Mouse (Mus musculus): Measurements from ENCODE around the gene Psg16.
"Not testable (repeated sequence)": the region's sequence is repeated elsewhere in the genome, so short reads cannot be mapped to it uniquely, and the experiment has no call there.

Gene Psg16

GRCm38 (mm10) chr7:17056081-17056581 lies 17.7 kb upstream of the Psg16 start:
- peak; percentile 77 for DNase-seq

- no peak for DNase-seq
These were observed 17.0 kb upstream of the Psg16 start for GRCm38 (mm10) chr7:17056601-17057523.

- peak; percentile 63 for DNase-seq
These were observed 15.7 kb upstream of the Psg16 start for GRCm38 (mm10) chr7:17058071-17058689.

- no peak for DNase-seq
These were observed 14.9 kb upstream of the Psg16 start for GRCm38 (mm10) chr7:17058816-17059462.

GRCm38 (mm10) chr7:17059463-17059844 lies 14.4 kb upstream of the Psg16 start:
- DNase-seq: peak; percentile 29

GRCm38 (mm10) chr7:17060031-17060781 lies 13.6 kb upstream of the Psg16 start:
- DNase-seq: peak; percentile 31

- no peak for DNase-seq
These were observed 12.8 kb upstream of the Psg16 start for GRCm38 (mm10) chr7:17060782-17061605.

GRCm38 (mm10) chr7:17062389-17062788 lies 11.5 kb upstream of the Psg16 start, which contains the start of gene Hif3a:
Gene Hif3a, minus strand, starts transcription at chr7:17062427.
- no peak for DNase-seq

- DNase-seq: no peak
These were observed 11.0 kb upstream of the Psg16 start for GRCm38 (mm10) chr7:17062845-17063244.

GRCm38 (mm10) chr7:17065620-17066019 lies 8.2 kb upstream of the Psg16 start:
- no peak for DNase-seq

- peak; percentile 83 for DNase-seq
These were observed 7.4 kb upstream of the Psg16 start for GRCm38 (mm10) chr7:17066412-17066811.

- DNase-seq: no peak
These were observed 6.8 kb upstream of the Psg16 start for GRCm38 (mm10) chr7:17067000-17067399.

GRCm38 (mm10) chr7:17067651-17068050 lies 6.2 kb upstream of the Psg16 start:
- DNase-seq: not testable (repeated sequence)

- DNase-seq: no peak
These were observed 332 bp upstream of the Psg16 start for GRCm38 (mm10) chr7:17073513-17073903.

- DNase-seq: no peak
These were observed 2.7 kb downstream of the Psg16 start for GRCm38 (mm10) chr7:17076542-17076941.

- no peak for DNase-seq
These were observed 4.3 kb downstream of the Psg16 start for GRCm38 (mm10) chr7:17078076-17078654.

GRCm38 (mm10) chr7:17082766-17083165 lies 8.9 kb downstream of the Psg16 start:
- DNase-seq: no peak

- DNase-seq: no peak
These were observed 13.9 kb downstream of the Psg16 start for GRCm38 (mm10) chr7:17087731-17088130.

GRCm38 (mm10) chr7:17090058-17090585 lies 16.3 kb downstream of the Psg16 start:
- no peak for DNase-seq

GRCm38 (mm10) chr7:17091280-17091679 lies 17.4 kb downstream of the Psg16 start:
- peak; percentile 33 for DNase-seq

GRCm38 (mm10) chr7:17101631-17102030 lies 27.8 kb downstream of the Psg16 start:
- DNase-seq: not testable (repeated sequence)

Data from thymus, postnatal 25 days (tissue).